Mouse (Mus musculus): ENCODE measurements around the gene Mpp2.

Mpp2 gene

DNA sequence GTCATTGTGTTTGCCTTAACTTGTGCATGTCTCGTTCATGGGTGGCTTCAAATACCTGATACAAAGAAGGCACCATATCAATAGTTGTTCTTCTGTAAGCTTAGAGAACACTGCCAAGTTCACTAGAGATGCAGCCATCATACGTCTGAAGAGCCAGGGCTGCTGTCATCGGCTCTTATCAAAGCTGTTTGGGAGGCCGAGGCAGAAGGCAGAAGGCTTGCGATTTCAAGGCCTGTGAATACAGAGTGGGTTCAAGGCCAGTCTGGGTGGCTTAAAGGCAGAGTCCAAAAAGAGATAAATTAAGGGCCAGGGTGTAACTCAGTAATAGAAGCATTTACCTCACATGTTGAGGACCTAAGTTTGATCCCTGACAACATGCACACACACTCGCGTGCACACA lies 52.0 kb downstream of the Mpp2 start:
- DNase-seq (ENCODE audit: low read depth, low spot score): no peak

DNA sequence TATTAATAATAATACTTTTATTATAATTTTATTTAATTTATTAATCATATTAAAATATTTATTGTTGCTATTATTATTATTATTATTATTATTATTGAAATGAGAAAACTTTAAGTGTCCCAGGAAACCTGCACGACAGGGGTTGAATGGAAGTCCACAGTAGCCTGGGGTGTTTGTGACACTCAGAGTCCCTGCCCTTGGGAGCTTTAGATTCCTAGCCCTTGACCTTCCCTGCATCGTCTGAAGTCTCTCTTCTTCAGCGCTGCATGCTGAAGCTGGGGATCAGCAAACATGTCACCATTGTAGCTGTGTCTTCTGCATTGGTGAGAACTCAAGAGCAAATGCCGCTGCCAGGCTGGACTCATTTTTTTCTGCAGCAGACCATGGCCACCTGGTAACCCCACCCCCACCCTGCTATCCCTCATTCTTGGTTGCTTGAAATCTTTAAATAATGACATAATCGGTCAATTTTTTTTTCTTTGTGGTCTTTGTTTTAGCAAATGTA lies 52.8 kb downstream of the Mpp2 start:
- DNase-seq (ENCODE audit: low read depth, low spot score): no peak

DNA sequence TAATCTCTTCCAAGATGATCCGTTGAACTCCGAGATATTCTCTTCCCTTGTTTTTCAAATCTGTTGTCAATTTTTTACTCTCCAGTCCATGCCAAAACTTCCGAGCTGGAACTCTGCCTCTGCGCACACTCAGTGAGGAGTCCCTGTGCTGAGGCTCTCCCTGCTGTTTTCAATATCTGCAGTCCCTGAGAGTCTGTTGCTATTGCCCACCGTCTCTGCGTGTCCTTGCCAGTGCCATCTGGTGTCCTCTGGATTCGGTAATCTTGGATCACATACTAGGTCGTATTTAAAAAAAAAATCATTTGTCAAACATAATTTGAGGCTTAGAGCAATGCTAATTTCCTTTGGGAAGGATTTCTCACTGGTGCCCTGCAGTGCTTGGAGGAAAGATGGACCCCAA lies 53.4 kb downstream of the Mpp2 start:
- DNase-seq (ENCODE audit: low read depth, low spot score): no peak

DNA sequence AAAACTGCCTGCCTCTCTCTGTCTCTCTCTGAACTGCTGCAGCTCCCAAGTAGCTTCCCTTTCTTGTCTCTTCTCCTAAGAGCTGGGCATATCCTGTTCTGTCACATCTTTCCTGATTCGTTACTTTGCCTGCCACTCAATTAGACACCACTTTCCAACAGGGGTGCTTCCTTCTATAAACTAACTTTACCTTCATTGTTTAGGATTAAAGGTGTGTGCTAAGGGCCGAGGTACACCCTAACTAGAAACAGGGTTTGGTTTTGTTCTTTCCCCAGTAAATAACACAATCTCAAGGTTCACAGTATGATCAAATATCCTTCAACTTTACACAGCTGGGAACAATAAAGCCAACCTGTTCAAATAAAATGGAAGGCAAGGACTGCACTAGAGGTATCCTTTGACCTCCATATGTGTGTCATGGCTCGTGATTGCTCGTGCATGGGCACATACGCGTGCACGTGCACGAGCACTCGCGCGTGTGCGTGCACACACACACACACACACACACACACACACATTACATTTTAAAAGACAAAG lies 55.2 kb downstream of the Mpp2 start:
- DNase-seq (ENCODE audit: low read depth, low spot score): no peak

DNA sequence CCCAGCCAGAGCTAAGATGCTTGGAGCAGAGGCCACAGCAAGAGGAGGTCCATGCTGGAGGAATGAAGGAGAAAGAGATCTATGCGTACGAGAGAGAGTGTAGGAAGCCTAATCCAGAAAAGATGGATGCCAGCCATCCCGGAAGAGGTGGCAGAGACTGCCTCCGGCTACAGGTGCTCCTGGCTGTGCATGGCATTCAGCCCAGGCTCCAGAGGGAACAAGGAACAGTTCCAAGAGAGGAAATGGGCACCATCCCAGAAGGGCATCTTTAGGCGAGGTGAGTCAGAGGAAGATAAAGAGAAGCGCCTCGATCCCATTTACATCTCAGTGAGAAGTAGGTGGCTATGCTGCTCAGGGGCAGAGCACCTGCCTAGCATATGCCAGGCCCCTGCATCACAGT lies 57.2 kb downstream of the Mpp2 start:
- DNase-seq (ENCODE audit: low read depth, low spot score): no peak

DNA sequence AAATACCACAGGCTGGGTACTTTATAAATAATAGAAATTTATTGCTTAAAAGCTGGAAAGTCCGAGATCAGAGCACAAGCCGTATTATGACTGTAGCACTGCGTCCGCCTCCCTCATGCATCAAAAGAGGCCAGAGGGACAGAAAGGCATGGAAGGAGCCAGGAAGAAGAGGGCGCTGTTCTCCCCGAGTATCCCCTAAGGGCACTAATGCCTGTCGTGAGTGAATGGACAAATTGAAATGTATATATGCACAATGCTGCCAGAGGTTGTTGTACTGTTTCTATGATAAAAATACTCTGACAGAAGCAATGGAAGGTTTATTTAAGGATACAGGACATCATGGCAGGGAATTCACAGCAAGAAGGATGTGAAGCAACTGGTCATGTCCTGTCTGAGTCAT lies 58.3 kb downstream of the Mpp2 start:
- no peak for DNase-seq (ENCODE audit: low read depth, low spot score)

DNA sequence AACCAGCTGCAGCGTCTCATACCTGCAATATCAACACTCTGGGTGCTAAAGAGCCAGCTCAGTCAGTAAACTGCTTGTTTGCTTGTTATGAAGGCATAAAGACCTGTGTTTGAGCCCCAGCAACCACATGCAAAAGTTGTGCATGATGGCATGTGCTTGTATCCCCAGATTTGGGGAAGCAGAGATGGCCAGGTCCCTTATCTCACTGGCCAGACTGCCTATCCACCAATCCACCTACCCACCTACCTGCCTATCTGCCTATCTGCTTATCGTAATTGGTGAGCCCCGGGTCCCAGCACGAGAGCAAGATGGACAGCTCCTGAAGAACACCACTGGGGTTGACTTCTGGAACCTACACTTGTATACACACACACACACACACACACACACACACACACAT lies 59.0 kb downstream of the Mpp2 start:
- DNase-seq (ENCODE audit: low read depth, low spot score): no peak

DNA sequence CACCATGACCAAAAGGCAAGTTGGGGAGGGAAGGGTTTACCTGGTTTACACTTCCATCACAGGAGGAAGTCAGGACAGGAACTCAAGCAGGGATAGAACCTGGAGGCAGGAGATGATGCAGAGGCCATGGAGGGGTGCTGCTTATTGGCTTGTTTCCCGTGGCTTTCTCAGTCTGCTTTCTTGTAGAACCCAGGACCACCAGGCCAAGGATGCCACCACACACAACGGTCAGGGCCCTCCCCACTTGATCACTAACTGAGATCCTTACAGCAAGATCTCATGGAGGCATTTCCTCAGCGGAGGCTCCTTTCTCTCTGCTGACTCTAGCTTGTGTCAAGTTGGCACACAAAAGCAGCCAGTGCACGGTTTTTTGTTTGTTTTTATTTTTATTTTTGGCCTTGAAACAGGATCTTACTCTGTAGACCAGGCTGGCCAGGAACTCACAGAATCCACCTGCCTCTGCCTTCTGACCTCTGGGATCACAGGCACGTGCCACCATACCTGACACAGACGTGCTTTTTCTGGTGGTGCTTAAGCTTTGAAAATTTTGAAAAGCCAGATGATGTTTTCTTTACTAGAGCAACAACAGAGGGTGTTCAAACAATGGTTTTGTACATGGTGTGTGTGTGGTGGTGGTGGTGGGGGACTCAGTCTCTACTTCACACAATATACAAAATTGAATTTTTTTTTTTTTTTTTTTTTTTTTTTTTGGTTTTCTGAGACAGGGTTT lies 60.1 kb downstream of the Mpp2 start, which contains the start of gene Mpp3:
TSS of gene Mpp3 (minus strand) at position 375 of the 730 bp plus-strand sequence.
- DNase-seq (ENCODE audit: low read depth, low spot score): no peak

DNA sequence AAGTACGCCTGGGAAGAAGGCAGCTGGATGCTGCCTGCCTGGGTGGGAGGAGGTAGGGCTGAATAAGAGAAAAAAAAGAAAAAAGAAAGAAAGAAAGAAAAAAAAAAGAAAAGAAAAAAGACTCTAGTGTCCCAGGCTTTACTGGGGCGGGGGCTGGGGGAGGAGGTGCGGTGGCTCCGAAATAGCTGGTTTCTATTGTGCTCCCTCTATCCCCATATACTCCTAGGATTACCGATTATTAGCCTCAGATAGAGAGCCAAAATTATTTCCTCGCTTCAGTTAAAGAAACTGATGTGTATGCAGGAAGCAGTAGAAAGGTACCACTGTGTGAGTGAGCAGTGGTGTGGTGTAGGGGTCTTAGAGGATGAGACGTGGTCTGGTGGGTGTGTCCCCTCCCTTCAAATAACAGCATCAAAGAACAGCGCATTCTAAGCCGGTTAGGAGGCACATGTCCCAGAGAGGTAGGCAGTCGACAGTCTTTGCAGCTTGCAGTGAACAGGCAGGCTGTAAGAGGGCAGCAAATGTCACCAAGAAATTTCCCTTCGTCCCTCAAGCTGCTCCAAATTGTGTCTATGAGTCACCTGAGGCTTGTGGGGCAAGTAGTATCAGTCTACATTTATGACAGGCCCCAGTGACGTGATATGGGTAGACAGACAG lies 60.8 kb downstream of the Mpp2 start:
- DNase-seq (ENCODE audit: low read depth, low spot score): no peak

DNA sequence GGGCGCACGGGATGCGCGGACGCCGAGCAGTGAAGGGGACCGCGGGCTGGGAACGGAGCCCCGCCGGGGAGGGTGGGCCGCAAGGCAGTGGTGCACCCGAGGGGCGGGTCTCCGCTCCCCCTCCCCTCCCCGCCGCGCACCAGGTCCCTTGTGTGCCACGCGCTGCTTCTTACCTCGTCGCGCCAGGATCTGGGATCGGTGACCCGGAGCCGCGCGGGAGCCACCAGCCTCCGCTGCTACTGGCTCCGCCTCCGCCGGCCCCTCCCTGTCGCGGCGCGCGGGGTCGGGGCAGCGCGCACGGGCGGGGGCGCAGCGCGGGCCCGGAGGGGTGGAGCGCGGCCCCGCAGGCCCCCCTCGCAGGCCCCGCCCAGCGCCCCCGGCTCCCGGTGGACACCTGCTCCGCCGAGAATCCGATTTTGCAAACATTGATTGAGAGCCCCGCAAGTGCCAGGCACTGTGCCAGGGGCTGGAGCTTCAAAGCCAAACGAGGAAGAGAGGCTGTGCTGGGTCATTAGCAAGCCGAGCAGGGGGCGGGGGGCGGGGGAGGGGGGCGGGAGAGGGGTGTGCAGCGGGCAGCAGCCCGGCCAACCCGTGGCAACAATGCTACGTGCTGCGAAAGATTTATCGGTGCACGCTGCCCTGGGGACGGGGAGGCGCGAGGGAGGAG lies 61.5 kb downstream of the Mpp2 start:
- DNase-seq (ENCODE audit: low read depth, low spot score): no peak

GRCm38 (mm10) chr11:102025991-102026660 lies 62.2 kb downstream of the Mpp2 start:
- no peak for DNase-seq (ENCODE audit: low read depth, low spot score)

DNA sequence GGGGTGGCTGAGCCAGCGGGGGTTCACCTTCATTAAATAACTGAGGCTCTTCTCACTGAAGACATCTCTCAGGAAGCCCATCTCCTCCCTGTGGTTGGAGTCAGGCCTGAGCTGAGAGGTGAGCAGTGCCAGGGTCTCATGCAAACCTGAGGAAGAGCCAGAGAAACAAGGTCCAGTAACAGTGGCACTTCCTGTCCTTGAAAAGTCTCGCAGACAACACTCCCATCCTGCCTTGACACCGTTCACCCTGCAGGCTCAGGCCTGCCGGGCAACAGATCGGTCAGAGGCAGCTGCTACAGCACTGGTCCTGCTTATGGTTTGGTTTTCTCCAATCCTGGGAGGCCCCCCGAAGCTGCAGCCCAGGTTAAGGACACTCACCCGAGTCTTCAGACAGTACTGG lies 63.0 kb downstream of the Mpp2 start:
- DNase-seq (ENCODE audit: low read depth, low spot score): no peak

GRCm38 (mm10) chr11:102024875-102025274 lies 63.4 kb downstream of the Mpp2 start:
- DNase-seq (ENCODE audit: low read depth, low spot score): no peak

- DNase-seq (ENCODE audit: low read depth, low spot score): no peak
Measured at GRCm38 (mm10) chr11:102024084-102024758, 64.1 kb downstream of the Mpp2 start.

DNA sequence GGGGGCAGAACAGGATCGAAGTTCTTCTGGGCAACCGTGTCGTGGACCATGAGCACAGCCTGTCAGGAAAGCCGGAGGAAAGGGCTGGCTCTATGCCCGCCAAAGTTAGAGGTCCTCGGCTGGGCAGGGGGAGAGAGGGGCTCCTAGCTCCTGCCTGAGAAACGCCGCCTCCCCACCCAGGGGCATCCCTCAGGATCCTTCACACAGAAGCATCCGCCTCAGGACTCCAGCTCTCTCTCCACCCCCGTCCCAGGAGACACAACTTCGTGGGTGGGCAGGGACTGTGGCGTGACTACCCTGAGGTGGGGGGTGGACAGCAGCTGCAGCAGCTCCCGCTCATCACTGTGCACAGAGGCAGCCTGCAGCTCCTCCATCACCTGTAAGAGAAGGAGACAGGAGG lies 64.9 kb downstream of the Mpp2 start:
- no peak for DNase-seq (ENCODE audit: low read depth, low spot score)

- DNase-seq (ENCODE audit: low read depth, low spot score): no peak
Measured at GRCm38 (mm10) chr11:102021196-102021595, 67.1 kb downstream of the Mpp2 start.

DNA sequence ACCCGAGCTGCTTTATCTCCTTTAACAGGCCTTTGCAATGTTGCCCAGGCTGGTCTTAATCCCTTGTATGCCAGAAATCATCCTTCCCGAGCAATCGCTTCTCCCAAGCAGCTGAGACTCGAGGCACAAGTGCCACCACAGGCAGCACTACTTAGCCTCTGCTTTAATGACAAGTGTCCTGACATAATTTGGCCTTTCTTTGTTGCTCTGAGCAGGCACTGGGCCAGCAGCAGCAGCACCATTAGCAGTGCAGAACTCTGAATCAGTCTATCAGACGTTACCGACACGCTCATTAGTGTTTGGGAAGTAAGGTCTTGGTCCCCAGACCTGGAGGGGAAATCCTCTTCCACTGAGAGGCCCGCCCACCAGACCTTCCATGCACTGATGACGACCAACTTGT lies 68.6 kb downstream of the Mpp2 start:
- no peak for DNase-seq (ENCODE audit: low read depth, low spot score)

GRCm38 (mm10) chr11:102016136-102016535 lies 72.2 kb downstream of the Mpp2 start:
- no peak for DNase-seq (ENCODE audit: low read depth, low spot score)

GRCm38 (mm10) chr11:102015472-102015871 lies 72.8 kb downstream of the Mpp2 start:
- DNase-seq (ENCODE audit: low read depth, low spot score): no peak

DNA sequence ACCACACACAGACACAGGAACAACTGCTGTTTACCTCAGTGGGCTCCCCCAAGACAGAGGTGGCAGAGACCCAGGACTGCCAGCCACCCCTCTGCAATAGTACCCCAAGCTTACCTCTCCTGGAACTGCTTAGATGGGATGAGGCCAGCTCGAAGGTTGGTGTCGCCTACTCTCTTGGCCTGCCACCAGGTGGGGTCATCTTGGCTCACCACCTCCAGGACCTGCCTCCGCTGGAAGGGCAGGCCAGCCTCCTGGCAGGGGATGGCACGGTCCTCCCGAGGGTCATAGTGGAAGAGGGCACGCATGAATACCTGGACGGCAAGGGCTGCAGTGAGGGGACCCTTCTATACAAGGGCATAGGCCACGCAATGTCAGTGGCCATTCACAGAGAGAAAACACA lies 75.1 kb downstream of the Mpp2 start:
- DNase-seq (ENCODE audit: low read depth, low spot score): no peak

- no peak for DNase-seq (ENCODE audit: low read depth, low spot score)
Measured at GRCm38 (mm10) chr11:102011510-102011909, 76.8 kb downstream of the Mpp2 start.
